Mouse (Mus musculus) forebrain, embryonic 16.5 days (tissue): ENCODE data around the gene Magoh. TPM values are rescaled to one million over a fixed set of nuclear protein-coding genes. Genes with fewer than 3 reads are reported as not detected.

Experiments used
- ATAC-seq: fragments of 200-750 bp; cut with Nextera tagmentation; 2 replicates; pipeline ENCODE4 v1.8.0; 2017; ENCODE audit warnings: mild to moderate bottlenecking, moderate library complexity
- H3K27ac ChIP-seq: fragments of 300-500 bp; sonication (generic); 2 replicates; pipeline ENCODE4 v1.5.1; 2014; ENCODE audit warnings: low read length, control low read depth
- H3K27me3 ChIP-seq: fragments of 300-500 bp; sonication (generic); replicated peaks from 2 replicates; pipeline ENCODE4 v1.6.1; 2014; ENCODE audit warnings: low read length; ENCODE audit not compliant: control insufficient read depth, insufficient read depth
- H3K36me3 ChIP-seq: fragments of 300-500 bp; sonication (generic); 2 replicates; pipeline ENCODE4 v1.6.1; 2014; ENCODE audit not compliant: control insufficient read depth, insufficient read depth
- H3K4me1 ChIP-seq: fragments of 300-500 bp; sonication (generic); replicated peaks from 2 replicates; pipeline ENCODE4 v1.6.1; 2014; ENCODE audit warnings: low read length; ENCODE audit not compliant: control insufficient read depth, insufficient read depth
- H3K4me2 ChIP-seq: fragments of 300-500 bp; sonication (generic); 2 replicates; pipeline ENCODE4 v1.6.1; 2014; ENCODE audit warnings: mild to moderate bottlenecking, low read length, control low read depth
- H3K4me3 ChIP-seq: fragments of 300-500 bp; sonication (generic); replicated peaks from 2 replicates; pipeline ENCODE4 v1.5.1; 2014; ENCODE audit warnings: mild to moderate bottlenecking, low read length, control low read depth
- H3K9ac ChIP-seq: fragments of 300-500 bp; sonication (generic); replicated peaks from 2 replicates; pipeline ENCODE4 v1.6.1; 2014; ENCODE audit warnings: low read depth, low read length, control low read depth
- H3K9me3 ChIP-seq: fragments of 300-500 bp; sonication (generic); 2 replicates; pipeline ENCODE4 v1.6.1; 2016; ENCODE audit warnings: low read length; ENCODE audit not compliant: control insufficient read depth
- WGBS: fragments of 180-500 bp; shearing (Covaris S2); extraction: QIAGEN DNeasy Blood & Tissue Kit; methylation state at CpG from one replicate; pipeline ENCODE4 v1.1.7; 2014; 5-methylcytosine and 5-hydroxymethylcytosine counted together
- polyA plus RNA-seq: library from polyadenylated mRNA; unstranded; fragments of >200 nt; fragmentation: Nextera tagmentation; extraction: Ambion mirVana; gene quantifications from 2 replicates; pipeline ENCODE4 v1.2.1, GENCODE M21; 2015

The Magoh gene
- polyA plus RNA-seq, 1 experiment from 2014 or later: 118 TPM

GRCm38 (mm10) chr4:107843687-107844086, 35.9 kb upstream of the Magoh start:
- H3K4me3 ChIP-seq: no peak overlapping the region
- H3K9me3 ChIP-seq: no peaks in the 10 kb centered on the region
- no peak overlapping the region for H3K9ac ChIP-seq
- no peak overlapping the region for H3K4me2 ChIP-seq
- H3K36me3 ChIP-seq: 0 out of 2 replicates have a peak, but pooled peaks cover 6% of the 10 kb centered on the region
- H3K4me1 ChIP-seq: peaks cover 25% of the 10 kb centered on the region
- 33% methylated on average over 8 of the region's 8 CpGs for WGBS
- 0 out of 2 replicates have a peak overlapping the region, but pooled peaks have one; percentile 26 for H3K27ac ChIP-seq
- peak; percentile 25; the same call in 1 of the 2 replicates for ATAC-seq
- H3K27me3 ChIP-seq: no peaks in the 10 kb centered on the region

- ATAC-seq: no peak; the same call in 1 of the 2 replicates
- WGBS: 2% methylated on average over 10 of the region's 10 CpGs
- H3K36me3 ChIP-seq: 0 out of 2 replicates have a peak, but pooled peaks cover 7% of the 10 kb centered on the region
Observed at GRCm38 (mm10) chr4:107844971-107845370, 34.6 kb upstream of the Magoh start.

GRCm38 (mm10) chr4:107846795-107847194, 32.8 kb upstream of the Magoh start:
- Histone ChIP-seq H3K4me1 (peaks cover 19% of the 10 kb centered on the region), H3K27me3 (no peaks in the 10 kb centered on the region), H3K4me2 (no peak overlapping the region), H3K9ac (no peak overlapping the region), H3K36me3 (peaks cover 14% of the 10 kb centered on the region; the same call in 1 of the 2 replicates), H3K9me3 (no peaks in the 10 kb centered on the region), H3K27ac (no peak overlapping the region), H3K4me3 (no peak overlapping the region)
- ATAC-seq: no peak
- 49% methylated on average over 7 of the region's 7 CpGs for WGBS

More at GRCm38 (mm10) chr4:107844971-107845370, 34.6 kb upstream of the Magoh start:
- H3K9ac ChIP-seq: no peak overlapping the region
- no peak overlapping the region for H3K4me3 ChIP-seq
- no peak overlapping the region for H3K4me2 ChIP-seq
- no peaks in the 10 kb centered on the region for H3K27me3 ChIP-seq
- peak overlapping the region; percentile 55 for H3K27ac ChIP-seq
- H3K9me3 ChIP-seq: no peaks in the 10 kb centered on the region
- H3K4me1 ChIP-seq: peaks cover 19% of the 10 kb centered on the region

- 88% methylated on average over 5 of the region's 5 CpGs for WGBS
- Histone ChIP-seq H3K4me1 (peaks cover 8% of the 10 kb centered on the region), H3K9ac (no peak overlapping the region), H3K9me3 (no peaks in the 10 kb centered on the region), H3K27me3 (no peaks in the 10 kb centered on the region), H3K36me3 (peaks cover 19% of the 10 kb centered on the region), H3K4me2 (no peak overlapping the region), H3K27ac (no peak overlapping the region), H3K4me3 (no peak overlapping the region)
- no peak for ATAC-seq
Observed at GRCm38 (mm10) chr4:107848546-107848945, 31.0 kb upstream of the Magoh start.

GRCm38 (mm10) chr4:107849621-107850020, 29.9 kb upstream of the Magoh start:
- ATAC-seq: no peak
- 83% methylated on average over 9 of the region's 9 CpGs for WGBS
- Histone ChIP-seq H3K4me3 (no peak overlapping the region), H3K9me3 (no peaks in the 10 kb centered on the region), H3K4me2 (no peak overlapping the region), H3K27ac (no peak overlapping the region), H3K4me1 (peaks cover 3% of the 10 kb centered on the region), H3K9ac (no peak overlapping the region), H3K36me3 (peaks cover 21% of the 10 kb centered on the region), H3K27me3 (no peaks in the 10 kb centered on the region)

GRCm38 (mm10) chr4:107850091-107850490, 29.5 kb upstream of the Magoh start:
- Histone ChIP-seq H3K27ac (no peak overlapping the region), H3K9me3 (no peaks in the 10 kb centered on the region), H3K4me1 (no peaks in the 10 kb centered on the region; the same call in 1 of the 2 replicates), H3K27me3 (no peaks in the 10 kb centered on the region), H3K4me3 (no peak overlapping the region), H3K4me2 (no peak overlapping the region), H3K9ac (no peak overlapping the region), H3K36me3 (peaks cover 25% of the 10 kb centered on the region)
- no peak for ATAC-seq
- WGBS: 91% methylated on average over 8 of the region's 8 CpGs

- no peaks in the 10 kb centered on the region for H3K27me3 ChIP-seq
- H3K4me2 ChIP-seq: no peak overlapping the region
- no peaks in the 10 kb centered on the region for H3K4me1 ChIP-seq
- peaks cover 42% of the 10 kb centered on the region for H3K36me3 ChIP-seq
- no peak overlapping the region for H3K4me3 ChIP-seq
- no peak overlapping the region for H3K27ac ChIP-seq
- 94% methylated on average over 8 of the region's 8 CpGs for WGBS
- H3K9ac ChIP-seq: no peak overlapping the region
- H3K9me3 ChIP-seq: no peaks in the 10 kb centered on the region
- ATAC-seq: no peak
Observed at GRCm38 (mm10) chr4:107853333-107853732, 26.2 kb upstream of the Magoh start.

- H3K9me3 ChIP-seq: no peaks in the 10 kb centered on the region
- no peaks in the 10 kb centered on the region for H3K27me3 ChIP-seq
- no peak overlapping the region for H3K4me2 ChIP-seq
- ATAC-seq: no peak
- no peaks in the 10 kb centered on the region for H3K4me1 ChIP-seq
- H3K36me3 ChIP-seq: peaks cover 48% of the 10 kb centered on the region
- no peak overlapping the region for H3K4me3 ChIP-seq
- H3K27ac ChIP-seq: no peak overlapping the region
- no peak overlapping the region for H3K9ac ChIP-seq
- 89% methylated on average over 7 of the region's 7 CpGs for WGBS
Observed at GRCm38 (mm10) chr4:107853836-107854235, 25.7 kb upstream of the Magoh start.

GRCm38 (mm10) chr4:107856958-107857686, 22.4 kb upstream of the Magoh start:
- Histone ChIP-seq H3K4me1 (no peaks in the 10 kb centered on the region), H3K27ac (no peak overlapping the region; the same call in 1 of the 2 replicates), H3K9me3 (no peaks in the 10 kb centered on the region), H3K27me3 (no peaks in the 10 kb centered on the region), H3K36me3 (peaks cover 64% of the 10 kb centered on the region), H3K9ac (no peak overlapping the region), H3K4me3 (no peak overlapping the region), H3K4me2 (no peak overlapping the region)
- peak; percentile 27; the same call in 1 of the 2 replicates for ATAC-seq
- WGBS: 65% methylated on average over 11 of the region's 11 CpGs
